Mouse (Mus musculus): ENCODE measurements around the gene Vmn1r172. TPM values are rescaled to one million over a fixed set of nuclear protein-coding genes. Genes with fewer than 3 reads are reported as not detected.
"Not testable (repeated sequence)": the region's sequence is repeated elsewhere in the genome, so short reads cannot be mapped to it uniquely, and the experiment has no call there.

Gene Vmn1r172
- total RNA-seq (2021), result not detected

- DNase-seq, result no peak
- intact Hi-C loops (cut with DNase I), result no loop called here
Measured at GRCm38 (mm10) chr7:23658016-23658415, at the start of gene Vmn1r172. Gene Vmn1r172, plus strand, starts transcription at chr7:23658316.

- intact Hi-C loops (cut with DNase I), result no loop called here
- DNase-seq, result no peak
Measured at GRCm38 (mm10) chr7:23630422-23630821, 27.7 kb upstream of the Vmn1r172 start, which contains the start of gene Vmn1r171. Gene Vmn1r171, plus strand, starts transcription at chr7:23630722.

GRCm38 (mm10) chr7:23700403-23700802 lies 42.3 kb downstream of the Vmn1r172 start, which contains the start of gene Vmn1r173:
Gene Vmn1r173, plus strand, starts transcription at chr7:23700703.
- DNase-seq; intact Hi-C loops (cut with DNase I): not testable (repeated sequence)

Other genes with a start within 250 kb of the Vmn1r172 start
- not detected for gene Vmn1r167, start 151.1 kb upstream of the Vmn1r172 start, total RNA-seq (2021)
- gene Vmn1r168, start 118.6 kb upstream of the Vmn1r172 start, total RNA-seq (2021), result not detected
- not detected for gene Vmn1r169, start 82.8 kb upstream of the Vmn1r172 start, total RNA-seq (2021)
- gene Vmn1r170, start 52.1 kb upstream of the Vmn1r172 start, total RNA-seq (2021), result not detected
- gene Vmn1r171, start 27.6 kb upstream of the Vmn1r172 start, total RNA-seq (2021), result not detected
- gene Vmn1r173, start 42.4 kb downstream of the Vmn1r172 start, total RNA-seq (2021), result not detected
- gene Vmn1r174, start 94.0 kb downstream of the Vmn1r172 start, total RNA-seq (2021), result not detected
- not detected for gene Vmn1r175, start 152.3 kb downstream of the Vmn1r172 start, total RNA-seq (2021)
- gene Vmn1r176, start 179.1 kb downstream of the Vmn1r172 start, total RNA-seq (2021), result not detected
- not detected for gene Vmn1r177, start 208.1 kb downstream of the Vmn1r172 start, total RNA-seq (2021)
- not detected for gene Vmn1r178, start 233.7 kb downstream of the Vmn1r172 start, total RNA-seq (2021)